Mouse (Mus musculus): Measurements from ENCODE around the gene Ccdc38.

- no peak for TF ChIP-seq POLR2A (IDR thresholded peaks at IDR 0.05; ENCODE audit: low read depth, low read length)
- no peak for TF ChIP-seq CTCF (conservative IDR thresholded peaks at IDR 0.05; ENCODE audit: insufficient read depth, insufficient read length, low read depth, low read length)
These were observed 61.9 kb downstream of the Ccdc38 start for GRCm38 (mm10) chr10:93602309-93602708.
